Mouse (Mus musculus) lung, postnatal 25 days (tissue): ENCODE measurements around the gene Tent5a.

ENCODE experiments used
- DNase-seq: peaks from one replicate; pipeline ENCODE4 v3.0.0; 2022; ENCODE audit warnings: low spot score

Tent5a gene

GRCm38 (mm10) chr9:85312473-85312872 is 14.7 kb downstream of the Tent5a start, which contains the start of gene Gm11114:
TSS of gene Gm11114 (plus strand) at chr9:85312773.
- no peak for DNase-seq

GRCm38 (mm10) chr9:85303378-85303777 is 23.8 kb downstream of the Tent5a start:
- no peak for DNase-seq

GRCm38 (mm10) chr9:85302849-85303248 is 24.3 kb downstream of the Tent5a start:
- no peak for DNase-seq

- no peak for DNase-seq
These were observed 53.0 kb downstream of the Tent5a start for GRCm38 (mm10) chr9:85274114-85274513.
